Mouse (Mus musculus): ENCODE data around the gene Nlrp4f.

Nlrp4f gene

GRCm38 (mm10) chr13:65205877-65206276, at the start of gene Nlrp4f:
Nlrp4f (minus strand) TSS chr13:65205977.
- DNase-seq = no peak

GRCm38 (mm10) chr13:65243273-65243672, 37.5 kb upstream of the Nlrp4f start:
- DNase-seq = no peak

DNA sequence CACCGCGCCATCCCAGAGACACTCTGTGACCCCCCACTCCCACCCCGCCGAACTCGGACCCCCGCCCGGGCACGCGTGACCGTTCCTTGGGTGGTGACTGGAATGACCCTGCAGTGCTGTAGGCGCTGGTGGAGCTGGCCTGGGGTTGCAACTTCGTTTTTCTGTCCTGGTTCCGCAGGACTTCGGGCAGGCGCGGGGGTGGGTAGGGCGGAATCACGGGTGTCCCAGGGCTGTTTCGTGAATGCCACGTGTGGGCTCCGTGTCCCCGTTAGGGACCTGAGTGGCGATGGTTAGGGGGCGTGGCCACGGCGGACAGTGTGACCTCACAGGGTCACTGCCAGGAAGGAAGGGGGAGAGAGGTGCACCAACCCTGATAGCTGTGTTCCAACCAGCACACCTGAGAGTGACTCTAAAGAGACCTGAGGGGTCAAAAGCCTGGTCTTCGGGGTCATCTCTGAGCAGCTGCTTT, 36.6 kb upstream of the Nlrp4f start:
- peak; percentile 19 for DNase-seq

GRCm38 (mm10) chr13:65241627-65242318, 36.0 kb upstream of the Nlrp4f start:
- DNase-seq = no peak

DNA sequence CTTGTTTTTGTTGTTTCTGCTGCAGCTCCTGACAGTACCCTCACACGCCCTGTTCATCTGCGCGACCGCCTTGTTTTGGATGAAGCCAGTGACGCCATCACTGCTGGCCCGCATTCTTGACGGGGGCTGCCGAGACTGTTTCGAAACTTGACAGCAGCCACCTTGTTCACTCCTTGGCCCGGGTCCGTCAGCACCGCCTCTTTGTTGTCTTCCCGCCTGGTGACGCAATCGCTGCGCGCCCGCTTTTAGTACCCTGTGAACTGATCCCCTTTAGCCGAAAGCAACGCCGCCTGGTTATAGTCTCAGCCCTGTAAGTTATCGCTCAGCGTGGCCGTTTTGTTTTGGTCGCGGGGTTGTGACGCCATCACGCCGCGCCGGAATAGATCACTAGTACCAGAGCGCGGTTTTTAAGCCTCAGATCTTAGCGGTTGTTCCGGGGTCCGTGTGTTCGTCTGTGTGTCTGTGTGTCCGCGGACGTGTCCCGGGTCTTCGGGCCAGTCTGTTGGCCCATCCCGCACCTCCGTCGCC, 35.4 kb upstream of the Nlrp4f start:
- peak; percentile 99 for DNase-seq

GRCm38 (mm10) chr13:65240509-65241098, 34.8 kb upstream of the Nlrp4f start:
- DNase-seq = peak; percentile 98

DNA sequence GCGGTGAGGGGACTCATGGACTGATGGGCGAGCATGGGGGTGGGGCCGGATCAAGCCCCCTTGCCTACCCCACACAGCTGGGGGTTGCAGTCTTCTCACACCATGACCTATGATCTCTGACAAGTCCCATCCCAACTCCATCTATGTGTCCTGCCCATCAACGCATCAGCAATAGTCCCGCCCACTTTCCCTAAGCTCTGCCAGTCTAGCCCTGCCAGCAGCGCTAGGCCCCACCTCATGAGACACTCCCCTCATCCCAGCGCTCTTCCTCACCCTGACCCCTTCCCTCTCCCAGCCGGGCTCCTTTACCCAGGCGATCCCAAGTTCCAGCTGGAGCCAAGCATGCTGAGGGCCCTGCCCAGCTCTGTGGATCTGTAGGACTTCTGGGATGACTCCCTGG, 31.4 kb upstream of the Nlrp4f start:
- no peak for DNase-seq

DNA sequence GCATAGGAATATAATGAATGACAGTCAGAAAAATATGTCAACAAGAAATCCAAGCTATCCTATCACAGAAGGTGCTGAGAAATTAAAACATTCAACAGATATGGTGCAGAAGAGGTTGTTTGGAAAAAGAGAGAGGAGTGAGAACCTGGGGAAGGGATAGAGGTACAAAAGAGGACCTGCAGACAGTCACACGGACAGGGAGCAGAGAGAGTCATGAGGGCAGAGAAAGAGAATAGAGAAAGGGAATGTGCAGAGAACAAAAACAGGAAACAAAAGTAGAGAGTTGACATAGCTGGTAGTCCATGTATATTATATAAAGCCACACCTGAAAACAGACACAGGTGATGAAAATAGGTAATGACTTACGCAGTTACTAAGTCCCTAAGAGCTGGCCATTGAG, 20.9 kb upstream of the Nlrp4f start:
- DNase-seq = no peak

DNA sequence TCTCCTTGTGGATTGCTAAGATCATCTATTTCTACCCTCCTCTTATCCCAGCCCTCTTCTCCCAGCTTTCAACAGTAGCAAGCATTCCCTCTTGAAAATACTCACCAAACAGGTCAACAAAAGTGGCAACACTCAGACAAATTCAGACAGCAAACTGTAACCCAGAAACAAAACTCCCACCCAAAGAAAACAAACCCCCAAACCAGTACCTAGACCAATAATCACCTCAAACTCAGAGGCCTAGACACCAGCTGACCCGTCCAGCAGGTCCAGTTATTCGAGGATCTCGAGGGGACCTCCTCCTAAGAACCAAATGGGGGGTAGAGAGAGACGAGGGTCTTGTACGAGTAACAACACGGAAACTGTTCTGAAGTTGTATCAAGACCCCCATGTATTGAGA, 20.2 kb upstream of the Nlrp4f start:
- no peak for DNase-seq

DNA sequence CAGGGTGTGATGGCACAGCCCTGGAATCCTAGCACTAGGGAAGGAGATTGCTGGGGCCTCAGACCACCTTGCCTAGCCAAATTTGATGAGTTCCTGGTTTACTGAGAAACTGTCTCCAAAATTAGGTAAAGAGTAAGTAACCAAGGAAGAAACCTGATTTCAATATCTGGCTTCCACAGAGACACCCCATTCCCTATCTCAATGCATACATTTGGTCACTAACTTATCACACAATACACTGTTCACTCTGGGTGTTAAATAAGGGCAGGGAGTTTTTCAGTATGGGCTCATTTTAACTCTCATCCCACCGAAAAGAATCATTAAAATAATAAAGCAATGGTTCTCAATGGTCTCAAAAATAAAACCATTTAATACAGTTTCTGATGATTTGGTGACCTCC, 5.1 kb downstream of the Nlrp4f start:
- no peak for DNase-seq

- no peak for DNase-seq
Measured at GRCm38 (mm10) chr13:65176472-65177091, 29.2 kb downstream of the Nlrp4f start.

DNA sequence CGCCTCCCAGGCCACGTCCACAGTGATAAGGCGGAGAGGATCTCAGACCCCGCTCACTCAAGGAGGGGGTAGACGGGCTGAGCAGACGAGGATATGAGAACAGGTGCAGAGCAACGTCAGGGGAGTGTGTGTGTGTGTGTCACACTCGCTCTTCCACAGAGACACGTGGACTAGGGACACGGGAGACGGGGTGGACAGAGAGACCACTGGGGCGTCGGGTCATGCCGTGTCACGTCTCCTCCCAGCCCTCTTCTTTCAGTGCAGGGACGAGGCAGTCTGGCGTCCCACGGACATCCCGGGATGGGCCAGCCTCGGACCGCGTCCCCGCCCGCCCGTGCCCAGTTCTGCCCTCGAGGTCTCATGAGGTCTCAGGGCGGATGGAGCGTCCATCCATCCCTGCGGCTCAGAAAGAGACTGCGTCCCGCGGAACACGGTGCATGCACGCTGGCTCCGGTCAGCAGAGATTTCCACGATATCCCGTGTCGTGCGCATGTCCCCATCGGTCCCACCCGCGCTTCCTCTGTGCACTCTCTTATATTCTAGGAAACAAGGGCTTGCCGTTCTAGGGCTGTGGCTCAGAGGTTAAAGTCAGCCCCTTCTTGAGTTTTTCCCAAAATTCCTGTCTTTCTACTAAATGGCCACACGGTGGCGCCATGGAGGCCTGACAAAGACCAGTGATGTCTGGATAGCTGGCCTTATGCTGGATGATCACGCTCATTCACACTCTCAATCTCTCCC, 29.9 kb downstream of the Nlrp4f start:
- peak; percentile 48 for DNase-seq

GRCm38 (mm10) chr13:65174102-65174501, 31.7 kb downstream of the Nlrp4f start:
- DNase-seq = no peak

- no peak for DNase-seq
Measured at GRCm38 (mm10) chr13:65149940-65150339, 55.8 kb downstream of the Nlrp4f start, which contains the start of gene Olfr466. Olfr466 (plus strand) TSS chr13:65150240.

DNA sequence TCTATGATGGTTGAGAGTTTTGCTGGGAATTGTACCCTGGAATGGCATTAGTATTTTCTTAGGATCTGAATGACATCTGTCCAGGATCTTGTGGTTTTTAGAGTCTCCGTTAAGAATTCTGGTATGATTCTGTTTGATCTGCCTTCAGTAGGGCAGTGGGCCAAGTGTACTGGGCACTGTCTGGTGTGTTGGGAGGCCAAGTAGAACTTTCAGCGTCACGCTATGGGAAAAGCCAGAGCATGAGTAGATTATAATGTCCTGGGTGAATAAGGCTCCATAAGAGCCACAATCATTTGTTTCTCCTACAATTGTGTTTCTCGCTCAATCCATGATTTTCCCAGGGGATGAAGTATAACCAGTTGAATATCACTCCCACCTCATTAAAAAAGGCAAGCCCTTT, 68.0 kb downstream of the Nlrp4f start, which contains the start of gene Olfr465-ps1:
Gene Olfr465-ps1 (plus strand): TSS at position 301 of the 400 bp plus-strand sequence.
- no peak for DNase-seq

Measured in kidney, postnatal 10 days (tissue).